Mouse (Mus musculus): ENCODE results near the gene Efemp2.

Efemp2 gene

GRCm38 (mm10) chr19:5473720-5474119 lies at the start of gene Efemp2:
Gene Efemp2 (plus strand): TSS chr19:5473954.
- peak; percentile 72 to 78 for DNase-seq

GRCm38 (mm10) chr19:5424092-5424781 lies 49.5 kb upstream of the Efemp2 start:
- DNase-seq = peak; percentile 68 to 77

DNA sequence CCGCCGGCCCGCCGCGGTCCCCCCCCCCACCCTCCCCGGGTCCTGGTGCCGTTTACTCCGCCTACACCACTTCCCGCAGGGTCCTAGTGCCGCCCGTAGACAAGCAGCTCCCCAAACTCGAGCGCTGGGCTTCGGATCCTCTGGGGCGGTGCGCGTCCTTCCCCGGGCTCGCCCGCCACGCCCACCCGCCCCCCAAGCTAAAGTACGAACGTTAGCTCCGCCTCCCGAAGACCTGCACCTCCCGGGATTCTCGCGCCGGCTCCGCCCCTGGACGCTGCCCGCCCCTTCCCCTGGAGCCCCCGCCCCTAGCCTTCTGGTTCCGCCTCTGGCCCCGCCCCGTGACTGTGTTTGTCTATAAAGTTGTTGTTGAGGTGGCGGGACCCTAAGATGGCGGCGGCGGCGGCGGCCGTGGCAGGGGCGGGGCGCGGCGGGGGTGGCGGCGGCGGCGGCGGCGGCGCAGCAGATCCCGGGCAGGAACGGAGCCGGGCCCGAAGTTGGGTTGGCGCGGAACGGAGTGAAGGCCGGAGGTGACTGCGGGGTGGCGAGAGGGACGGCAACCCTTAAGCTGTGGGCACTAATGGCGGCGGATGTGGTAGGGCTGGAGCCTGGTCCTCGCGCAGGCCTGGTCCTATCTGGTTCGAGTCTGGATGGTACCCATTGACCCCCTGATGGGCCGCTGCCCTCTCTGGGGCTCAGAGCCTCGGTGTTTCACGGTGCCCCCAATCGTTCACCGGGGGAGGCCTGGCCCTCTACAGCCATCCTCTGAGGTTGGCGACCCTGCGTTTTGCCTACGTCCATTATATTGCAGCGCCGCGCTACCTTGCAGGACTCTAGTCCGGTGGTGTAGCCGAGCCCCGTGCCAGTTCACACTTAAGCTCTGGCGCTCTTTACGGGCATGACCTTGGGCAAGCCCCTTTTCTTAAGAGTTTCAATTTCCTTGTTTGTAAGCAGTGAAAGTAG lies 48.7 kb upstream of the Efemp2 start, which contains the start of the genes Drap1 and AI837181:
TSS of gene Drap1 (minus strand) at position 198 of the 960 bp plus-strand sequence.
TSS of gene AI837181 (plus strand) at position 363 of the 960 bp plus-strand sequence.
- peak; percentile 87 to 91 for DNase-seq

DNA sequence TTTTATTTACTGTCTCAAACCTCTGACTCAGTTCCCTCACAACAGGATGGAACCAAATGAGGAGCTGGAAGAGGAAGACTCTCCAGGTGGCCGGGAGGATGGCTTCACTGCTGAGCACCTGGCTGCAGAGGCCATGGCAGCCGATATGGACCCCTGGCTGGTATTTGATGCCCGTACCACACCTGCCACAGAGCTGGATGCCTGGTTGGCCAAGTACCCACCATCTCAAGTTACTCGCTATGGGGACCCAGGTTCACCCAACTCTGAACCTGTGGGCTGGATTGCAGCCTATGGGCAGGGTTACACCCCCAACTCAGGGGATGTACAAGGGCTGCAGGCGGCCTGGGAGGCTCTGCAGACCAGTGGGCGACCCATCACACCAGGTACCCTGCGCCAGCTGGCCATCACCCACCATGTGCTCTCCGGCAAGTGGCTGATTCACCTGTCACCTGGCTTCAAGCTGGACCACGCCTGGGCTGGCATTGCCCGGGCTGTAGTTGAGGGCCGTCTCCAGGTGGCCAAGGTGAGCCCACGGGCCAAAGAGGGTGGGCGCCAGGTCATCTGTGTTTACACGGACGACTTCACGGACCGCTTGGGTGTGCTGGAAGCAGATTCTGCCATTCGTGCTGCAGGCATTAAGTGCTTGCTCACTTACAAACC lies 47.7 kb upstream of the Efemp2 start:
- no peak for DNase-seq

DNA sequence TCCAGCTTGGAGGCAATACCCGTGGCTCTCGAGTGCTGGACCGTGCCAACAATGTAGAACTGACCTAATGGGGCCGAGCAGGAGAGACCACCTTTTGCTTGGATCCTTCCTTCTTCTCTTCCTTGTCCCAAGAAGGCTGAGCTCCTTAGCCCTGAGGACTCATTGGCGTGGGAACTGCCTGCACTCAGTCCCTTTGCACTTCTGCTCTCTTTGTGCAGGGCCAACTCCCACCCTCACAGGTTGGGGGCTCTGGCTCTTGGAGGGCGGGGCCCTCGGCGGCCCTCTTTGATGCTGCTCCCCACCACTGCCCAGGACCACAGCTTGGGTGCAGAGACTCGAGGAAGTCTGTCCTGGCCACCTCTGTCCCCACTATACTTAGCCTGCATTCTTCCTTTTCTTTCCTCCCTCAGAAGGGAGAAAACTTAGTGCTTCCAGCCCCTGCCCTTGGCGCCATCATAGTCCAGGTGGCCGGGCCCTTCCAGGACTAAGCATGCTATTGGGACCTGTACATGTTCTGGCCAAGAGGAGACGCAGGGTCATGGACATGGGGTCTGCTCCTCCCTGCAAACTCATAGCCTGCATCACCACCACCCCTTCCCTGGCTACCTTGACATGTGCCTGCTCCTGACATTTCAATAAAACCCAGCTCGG lies 47.0 kb upstream of the Efemp2 start:
- no peak for DNase-seq

DNA sequence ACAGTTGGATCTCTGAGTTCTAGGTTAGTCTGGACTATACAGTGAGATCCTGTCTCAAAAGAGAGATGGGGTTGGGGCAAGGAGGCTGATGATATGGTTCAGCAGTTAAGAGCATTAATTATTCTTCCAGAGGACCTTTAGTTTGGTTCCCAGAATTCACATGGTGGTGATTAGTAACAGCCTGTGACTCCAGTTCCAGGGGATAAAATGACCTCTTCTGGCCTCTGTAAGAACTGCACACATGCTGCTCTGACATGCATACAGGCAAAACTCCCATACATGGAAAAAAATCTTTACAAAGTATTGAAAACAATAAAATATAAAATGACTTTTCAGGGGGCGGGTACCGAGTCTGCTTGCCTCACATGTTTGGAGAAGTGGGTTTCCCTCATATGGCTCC lies 45.7 kb upstream of the Efemp2 start:
- DNase-seq = peak in 1 of 2 experiments; percentile 54

DNA sequence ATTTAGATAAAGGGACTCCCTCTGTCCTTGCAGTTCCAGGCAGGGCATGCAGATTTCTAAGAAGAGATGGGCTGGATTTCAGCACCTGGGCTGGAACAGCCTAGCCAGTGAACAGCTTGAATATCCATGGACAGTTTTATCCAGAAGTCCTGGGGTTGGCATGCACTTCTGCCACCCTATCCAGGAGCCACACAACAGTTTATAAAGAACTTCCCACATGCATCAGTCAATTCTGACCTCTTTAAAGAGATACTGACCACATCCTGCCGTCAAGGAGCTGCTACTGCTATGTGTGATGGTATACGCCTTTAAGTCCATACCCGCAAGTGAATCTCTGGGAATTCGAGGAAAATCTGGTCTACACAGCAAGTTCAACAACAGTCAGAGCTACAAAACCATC lies 44.5 kb upstream of the Efemp2 start:
- no peak for DNase-seq

DNA sequence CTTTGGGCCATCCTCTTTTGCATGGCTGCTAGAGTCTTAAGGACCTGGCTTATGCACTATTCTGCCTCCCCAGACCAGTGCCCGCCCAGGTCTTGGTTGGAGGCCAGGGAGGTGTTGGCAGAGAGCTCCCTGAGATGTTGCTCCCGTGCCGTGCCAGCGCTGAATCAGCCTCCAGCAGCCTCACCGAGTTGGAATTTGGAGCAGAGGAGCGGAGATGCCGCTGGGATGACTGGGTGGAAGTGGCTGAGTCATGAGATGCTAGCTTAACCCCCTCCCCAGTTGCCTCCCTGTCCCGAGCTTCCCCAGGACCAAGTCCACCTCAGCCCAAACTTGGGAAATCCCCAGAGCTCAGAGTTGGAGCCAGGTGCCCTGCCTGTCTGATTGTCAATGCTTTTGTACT lies 43.9 kb upstream of the Efemp2 start:
- DNase-seq = peak; percentile 83 to 88

DNA sequence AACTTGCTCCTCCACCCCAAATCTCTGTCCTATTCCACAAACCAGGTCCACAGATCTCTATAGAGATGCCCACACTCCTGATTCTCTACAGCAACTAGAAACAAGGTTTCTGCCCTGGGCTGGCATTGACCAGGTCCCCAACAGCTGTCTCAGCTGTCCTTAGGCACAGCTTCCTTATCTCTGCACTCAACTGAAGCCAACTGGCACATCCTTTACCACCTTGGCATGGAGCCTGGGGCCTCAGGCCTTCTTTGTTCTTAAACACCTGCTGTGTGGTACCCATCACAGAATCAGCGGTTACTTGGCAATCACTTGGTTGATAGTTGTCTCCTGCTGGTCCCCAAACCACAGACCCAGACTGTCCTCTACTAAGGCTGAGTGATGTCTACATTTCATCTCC lies 43.3 kb upstream of the Efemp2 start:
- DNase-seq = no peak

DNA sequence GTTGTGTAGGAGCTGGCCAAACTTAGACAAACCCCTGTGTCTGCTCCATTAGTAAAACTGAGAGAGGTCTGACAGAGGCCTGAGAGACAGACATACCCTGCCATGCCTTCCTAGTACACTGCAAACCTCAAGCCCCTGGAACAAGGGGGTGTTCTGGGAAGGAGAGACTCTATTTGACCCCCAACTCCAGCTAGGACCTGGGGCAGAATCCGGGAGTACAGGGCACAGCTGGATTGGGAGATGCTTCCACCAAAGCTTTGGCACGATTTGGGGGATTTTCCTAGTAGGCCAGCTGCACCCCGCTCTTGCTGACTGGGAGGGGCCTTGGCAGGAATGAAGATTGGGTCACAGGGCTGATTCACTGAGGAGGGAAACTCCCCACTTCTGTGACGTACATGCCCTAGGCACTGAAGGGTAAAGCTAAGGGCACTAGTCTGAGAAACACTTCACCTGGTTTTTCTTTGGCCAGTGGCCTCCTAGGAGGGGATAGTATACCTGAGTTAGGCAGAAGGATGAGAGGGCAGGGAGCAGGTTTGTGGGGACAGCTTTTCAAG lies 41.8 kb upstream of the Efemp2 start:
- no peak for DNase-seq

- DNase-seq = peak; percentile 70 to 76
Measured at GRCm38 (mm10) chr19:5432992-5433852, 40.5 kb upstream of the Efemp2 start.

DNA sequence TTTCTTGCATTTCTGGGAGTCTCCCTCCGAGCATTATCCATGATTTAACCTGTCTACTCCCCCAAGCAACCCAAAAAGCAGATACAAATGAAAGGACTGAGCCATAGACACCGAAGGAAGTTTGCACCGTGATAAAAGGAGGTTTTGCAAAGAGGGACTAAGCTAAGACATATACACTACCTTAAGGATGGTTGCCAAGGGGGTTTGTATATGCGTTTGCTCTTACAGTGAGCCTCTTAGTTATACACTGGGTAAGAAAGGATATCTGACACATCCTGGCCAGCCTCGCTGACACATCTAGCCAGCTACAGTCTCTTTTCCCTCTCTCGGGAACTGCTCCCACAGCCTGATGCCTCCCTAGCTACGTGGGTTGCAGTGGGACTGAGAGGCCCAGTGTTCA lies 39.8 kb upstream of the Efemp2 start:
- DNase-seq = no peak

DNA sequence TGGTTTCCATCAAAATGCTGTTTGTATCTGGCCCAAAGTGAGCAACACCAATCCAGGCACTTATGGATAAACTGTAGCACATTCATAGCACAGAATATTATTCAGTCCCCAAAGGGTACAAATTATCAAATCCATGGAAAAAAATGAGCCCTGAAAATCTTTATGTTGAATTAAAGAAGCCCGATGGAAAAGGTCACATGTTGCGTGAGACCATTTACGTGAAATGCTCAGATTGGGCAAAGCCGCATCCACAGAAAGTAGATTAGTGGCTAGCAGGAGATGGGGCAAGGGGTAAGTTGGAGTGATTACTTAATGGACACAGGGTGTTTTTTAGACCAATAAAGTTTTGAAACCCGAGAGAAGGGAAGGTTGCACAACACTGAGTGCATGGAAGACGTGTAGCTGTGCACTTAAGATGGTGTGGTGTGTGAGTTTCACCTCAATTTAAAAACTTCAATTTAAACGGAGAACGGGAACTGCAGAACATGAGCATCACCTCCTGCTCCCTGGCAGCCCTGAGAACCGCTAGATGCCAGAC lies 29.3 kb upstream of the Efemp2 start:
- DNase-seq = no peak

- peak in 1 of 2 experiments; percentile 62 for DNase-seq
Measured at GRCm38 (mm10) chr19:5444954-5445353, 28.8 kb upstream of the Efemp2 start.

DNA sequence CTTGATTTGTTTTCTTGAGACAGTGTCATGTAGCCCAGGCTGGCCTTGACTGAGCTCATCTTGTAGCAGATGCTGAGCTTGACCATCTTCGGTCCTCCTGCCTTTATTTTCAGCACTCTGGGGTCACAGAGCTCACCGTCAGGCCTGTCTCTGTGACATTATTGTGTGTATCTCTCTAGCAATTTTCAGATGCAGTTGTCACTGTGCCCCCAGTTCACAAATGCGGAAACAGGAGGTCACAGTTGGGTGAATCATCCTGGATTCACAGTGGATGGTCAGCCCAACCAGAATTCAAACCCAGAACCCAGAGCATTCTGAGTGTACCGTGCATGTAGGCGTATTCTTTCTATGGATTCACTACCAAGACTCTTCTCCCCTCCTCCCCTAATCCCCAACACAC lies 28.0 kb upstream of the Efemp2 start:
- DNase-seq = no peak

GRCm38 (mm10) chr19:5447515-5448353 lies 26.0 kb upstream of the Efemp2 start, which contains the start of gene Fosl1:
Gene Fosl1 (plus strand): TSS chr19:5447547.
- peak in 1 of 2 experiments; percentile 55 for DNase-seq

GRCm38 (mm10) chr19:5448354-5449150 lies 25.2 kb upstream of the Efemp2 start:
- DNase-seq = no peak

DNA sequence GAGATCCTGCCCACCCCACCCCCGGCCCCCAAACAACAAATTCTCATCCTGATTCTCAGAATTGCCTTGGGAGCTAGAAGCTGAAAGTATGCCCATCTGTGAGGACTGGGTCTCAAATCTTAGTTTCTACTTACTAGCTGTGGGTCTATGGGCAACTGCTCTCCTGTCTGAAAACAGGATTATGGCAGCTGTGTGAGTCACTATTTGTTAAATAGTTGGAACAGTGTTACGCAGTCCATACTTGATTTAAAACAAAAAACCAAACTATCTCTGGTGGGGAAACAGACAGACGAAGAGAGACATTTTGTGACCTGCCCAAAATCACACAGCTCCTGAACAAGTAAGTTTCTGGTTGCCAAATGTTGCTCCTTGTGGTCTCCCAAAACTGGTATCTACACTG lies 24.1 kb upstream of the Efemp2 start:
- no peak for DNase-seq

- no peak for DNase-seq
Measured at GRCm38 (mm10) chr19:5451766-5452165, 22.0 kb upstream of the Efemp2 start.

All from kidney, adult 8-10 months (tissue).